Mouse (Mus musculus) embryonic fibroblast, embryonic 13.5 days (primary cell): ENCODE measurements around the gene Ncam1. TPM values are rescaled to one million over a fixed set of nuclear protein-coding genes. Genes with fewer than 3 reads are reported as not detected.

Experiments used
- H3K27ac ChIP-seq: 2 replicates; pipeline ENCODE4 v1.5.1; 2012; ENCODE audit warnings: low read length, control low read depth, inconsistent platforms; ENCODE audit not compliant: insufficient read depth
- H3K4me1 ChIP-seq: 2 replicates; pipeline ENCODE4 v1.6.1; 2011; ENCODE audit warnings: low read length; ENCODE audit not compliant: control insufficient read depth, insufficient read depth
- H3K4me3 ChIP-seq: 2 replicates; pipeline ENCODE4 v1.5.1; 2011; ENCODE audit warnings: mild to moderate bottlenecking, control low read depth, low read length; ENCODE audit not compliant: insufficient read depth
- CTCF ChIP-seq: IDR thresholded peaks from 2 replicates; pipeline ENCODE4 v1.5.1; 2011; ENCODE audit warnings: mild to moderate bottlenecking, control low read depth, low read length, moderate library complexity, borderline replicate concordance; ENCODE audit not compliant: insufficient read depth
- POLR2A ChIP-seq: IDR thresholded peaks from 2 replicates; pipeline ENCODE4 v1.6.1; 2011; ENCODE audit warnings: low read depth, mild to moderate bottlenecking, control low read depth, low read length, moderate library complexity
- polyA plus RNA-seq: library from polyadenylated mRNA; stranded (reverse); fragments of >200 nt; gene quantifications from 2 replicates; pipeline ENCODE4 v1.2.4, GENCODE M21; 2011; ENCODE audit warnings: low read depth; ENCODE audit not compliant: missing spikeins, insufficient read length

Ncam1 gene
- polyA plus RNA-seq, 1 experiment, result 182 TPM

GRCm38 (mm10) chr9:49635668-49636326 lies 162.9 kb downstream of the Ncam1 start:
- Histone ChIP-seq H3K4me3 (no peak overlapping the region), H3K4me1 (no peaks in the 10 kb centered on the region), H3K27ac (no peak overlapping the region)
- TF ChIP-seq POLR2A (no peak), CTCF (no peak)

GRCm38 (mm10) chr9:49632591-49632990 lies 166.1 kb downstream of the Ncam1 start:
- no peaks in the 10 kb centered on the region for H3K4me1 ChIP-seq
- no peak for TF ChIP-seq POLR2A
- TF ChIP-seq CTCF, result no peak
- no peak overlapping the region for H3K27ac ChIP-seq
- no peak overlapping the region for H3K4me3 ChIP-seq

GRCm38 (mm10) chr9:49630336-49630735 lies 168.4 kb downstream of the Ncam1 start:
- Histone ChIP-seq H3K27ac (no peak overlapping the region), H3K4me1 (no peaks in the 10 kb centered on the region), H3K4me3 (no peak overlapping the region)
- no peak for TF ChIP-seq POLR2A
- no peak for TF ChIP-seq CTCF

- TF ChIP-seq CTCF (no peak), POLR2A (no peak)
- Histone ChIP-seq H3K4me3 (no peak overlapping the region), H3K27ac (no peak overlapping the region), H3K4me1 (0 out of 2 replicates have a peak, but pooled peaks cover 4% of the 10 kb centered on the region)
Measured at GRCm38 (mm10) chr9:49624910-49625309, 173.8 kb downstream of the Ncam1 start.

GRCm38 (mm10) chr9:49623934-49624505 lies 174.7 kb downstream of the Ncam1 start:
- Histone ChIP-seq H3K4me1 (0 out of 2 replicates have a peak, but pooled peaks cover 4% of the 10 kb centered on the region), H3K27ac (no peak overlapping the region), H3K4me3 (no peak overlapping the region)
- no peak for TF ChIP-seq CTCF
- no peak for TF ChIP-seq POLR2A

GRCm38 (mm10) chr9:49622928-49623676 lies 175.6 kb downstream of the Ncam1 start:
- no peak for TF ChIP-seq CTCF
- no peak for TF ChIP-seq POLR2A
- Histone ChIP-seq H3K4me3 (no peak overlapping the region), H3K27ac (no peak overlapping the region), H3K4me1 (0 out of 2 replicates have a peak, but pooled peaks cover 4% of the 10 kb centered on the region)

- H3K27ac ChIP-seq, result no peak overlapping the region
- TF ChIP-seq POLR2A, result no peak
- no peak for TF ChIP-seq CTCF
- H3K4me3 ChIP-seq, result no peak overlapping the region
- 0 out of 2 replicates have a peak, but pooled peaks cover 4% of the 10 kb centered on the region for H3K4me1 ChIP-seq
Measured at GRCm38 (mm10) chr9:49621691-49622090, 177.0 kb downstream of the Ncam1 start.

- Histone ChIP-seq H3K4me3 (no peak overlapping the region), H3K27ac (no peak overlapping the region), H3K4me1 (no peaks in the 10 kb centered on the region)
- TF ChIP-seq CTCF (no peak), POLR2A (no peak)
Measured at GRCm38 (mm10) chr9:49618699-49619392, 179.9 kb downstream of the Ncam1 start.

- no peaks in the 10 kb centered on the region for H3K4me1 ChIP-seq
- TF ChIP-seq POLR2A (no peak), CTCF (no peak)
- no peak overlapping the region for H3K4me3 ChIP-seq
- no peak overlapping the region for H3K27ac ChIP-seq
Measured at GRCm38 (mm10) chr9:49618266-49618665, 180.5 kb downstream of the Ncam1 start.
